Mouse (Mus musculus) myocyte (in vitro differentiated cells): ENCODE measurements at regions not wholly inside any gene's neighbourhood (a gene's known extent, or its start where the extent isn't known, plus 50 kb on each side); places are given as distances from the start of the nearest gene placed in this dataset.

Experiments
- E2F4 ChIP-seq: IDR thresholded peaks from one replicate; pipeline ENCODE4 v1.6.1; 2011; ENCODE audit warnings: mild to moderate bottlenecking, control low read depth, moderate library complexity; ENCODE audit not compliant: insufficient read depth
- MAX ChIP-seq: IDR thresholded peaks from one replicate; pipeline ENCODE4 v1.6.1; 2011; ENCODE audit warnings: low read depth, mild to moderate bottlenecking, control low read depth
- MYOD1 ChIP-seq, 3 experiments: IDR thresholded peaks; one replicate each; pipeline ENCODE4 v1.6.1; 2011; ENCODE audit warnings: control low read depth in 2 of 3, low read depth in 2 of 3, mild to moderate bottlenecking in 2 of 3, moderate library complexity in 1 of 3; ENCODE audit not compliant: insufficient read length in 2 of 3, control insufficient read depth in 1 of 3
- MYOG ChIP-seq, 3 experiments: IDR thresholded peaks; one replicate each; pipeline ENCODE4 v1.6.1; 2011; ENCODE audit warnings: control low read depth in 2 of 3, low read depth in 2 of 3, mild to moderate bottlenecking in 2 of 3; ENCODE audit not compliant: insufficient read length in 2 of 3, control insufficient read depth in 1 of 3, insufficient read depth in 1 of 3
- POLR2A ChIP-seq: IDR thresholded peaks from one replicate; pipeline ENCODE4 v1.6.1; 2011; ENCODE audit warnings: low read depth, mild to moderate bottlenecking, control low read depth, moderate library complexity; ENCODE audit not compliant: insufficient read length
- POLR2AphosphoS2 ChIP-seq: IDR thresholded peaks from one replicate; pipeline ENCODE4 v1.6.1; 2011; ENCODE audit warnings: low read depth, control low read depth; ENCODE audit not compliant: insufficient read length
- REST ChIP-seq: IDR thresholded peaks from one replicate; pipeline ENCODE4 v1.6.1; 2011; ENCODE audit warnings: mild to moderate bottlenecking, control low read depth, moderate library complexity; ENCODE audit not compliant: insufficient read depth, insufficient read length
- TCF12 ChIP-seq: IDR thresholded peaks from one replicate; pipeline ENCODE4 v1.6.1; 2011; ENCODE audit warnings: mild to moderate bottlenecking, control low read depth; ENCODE audit not compliant: poor library complexity, insufficient read depth, severe bottlenecking
- TCF3 ChIP-seq: IDR thresholded peaks from one replicate; pipeline ENCODE4 v1.6.1; 2011; ENCODE audit warnings: low read depth, control low read depth; ENCODE audit not compliant: insufficient read length
- USF1 ChIP-seq: IDR thresholded peaks from one replicate; pipeline ENCODE4 v1.6.1; 2011; ENCODE audit warnings: low read depth, mild to moderate bottlenecking, control low read depth, moderate library complexity

DNA sequence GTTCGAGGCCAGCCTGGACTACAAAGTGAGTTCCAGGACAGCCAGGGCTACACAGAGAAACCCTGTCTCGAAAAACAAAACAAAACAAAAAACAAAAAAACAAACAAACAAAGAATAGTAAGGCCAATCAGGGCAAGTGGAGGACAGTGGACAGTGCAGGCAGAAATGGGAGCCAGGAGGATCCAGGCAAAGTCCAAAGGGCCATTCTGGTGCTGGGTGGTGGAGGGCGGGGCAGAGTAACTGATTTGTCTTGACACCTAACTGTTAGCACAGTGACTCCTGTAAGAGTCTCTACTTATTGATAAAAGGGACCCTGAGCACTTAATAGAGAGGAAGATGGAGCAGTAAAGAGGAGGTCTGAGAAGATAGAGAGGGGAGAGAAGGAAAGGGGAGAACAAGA is 98.8 kb upstream of the Tmc1 start:
- no peak for TF ChIP-seq POLR2A
- TF ChIP-seq USF1, result no peak
- no peak for TF ChIP-seq REST
- TF ChIP-seq E2F4, result no peak
- TF ChIP-seq MAX, result no peak
- no peak for TF ChIP-seq POLR2AphosphoS2
- TF ChIP-seq TCF12, result no peak
- TF ChIP-seq TCF3, result no peak
- no peak for TF ChIP-seq MYOD1 (IDR thresholded peaks at IDR 0.05; ENCODE audit: control insufficient read depth in 1 of 3, insufficient read length in 2 of 3, low read depth in 2 of 3)
- TF ChIP-seq MYOG (IDR thresholded peaks at IDR 0.05; ENCODE audit: control insufficient read depth in 1 of 3, insufficient read depth in 1 of 3, insufficient read length in 2 of 3, low read depth in 2 of 3), result no peak
